Mouse (Mus musculus) inflammation-experienced regulatory T-cells, adult 16 weeks (primary cell): ENCODE data around the gene Ssr3. TPM values are rescaled to one million over a fixed set of nuclear protein-coding genes. Genes with fewer than 3 reads are reported as not detected.

ENCODE experiments used
- polyA plus RNA-seq: library from polyadenylated mRNA; unstranded; fragments of 100-300 nt; shearing (Covaris generic); gene quantifications from one replicate; pipeline ENCODE4 v1.2.1, GENCODE M21; 2017

The Ssr3 gene
- polyA plus RNA-seq, result 88.8 TPM

DNA sequence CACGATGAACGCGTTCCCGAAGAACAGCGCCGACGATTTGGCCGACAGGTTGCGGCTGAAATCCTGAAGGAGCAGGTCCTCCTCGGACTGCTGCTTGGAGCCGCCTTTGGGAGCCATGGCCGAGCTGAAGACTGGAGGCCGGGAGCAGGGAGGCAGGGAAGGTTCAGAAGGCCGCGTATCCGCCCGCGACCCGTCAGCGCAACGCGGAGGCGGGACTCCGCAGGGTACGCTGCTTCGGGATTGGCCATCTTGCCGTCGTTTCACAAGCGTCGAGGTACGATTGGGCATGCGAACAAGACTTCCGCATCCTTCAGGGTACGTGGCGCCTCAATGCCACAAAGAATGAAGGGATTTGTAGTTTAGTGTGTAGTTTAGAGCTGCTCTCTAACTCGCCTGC lies at the start of gene Ssr3:
Gene Ssr3 (minus strand): TSS at position 203 of the 397 bp plus-strand sequence.

Other genes starting within 250 kb of the Ssr3 start
- gene Tiparp, start 135.8 kb upstream of the Ssr3 start, polyA plus RNA-seq, result 8.1 TPM